Mouse (Mus musculus) megakaryocyte, adult 5-6 weeks (primary cell): Measurements from ENCODE around the gene Trim2. TPM values are rescaled to one million over a fixed set of nuclear protein-coding genes. Genes with fewer than 3 reads are reported as not detected.
A peak's percentile ranks its signal among the peaks of the same experiment; 100 is the strongest.

Experiments used
- ATAC-seq: 2 replicates; pipeline ENCODE4 v1.8.0; 2016; ENCODE audit warnings: mild to moderate bottlenecking, inconsistent platforms; ENCODE audit not compliant: poor library complexity, severe bottlenecking
- total RNA-seq, 2 experiments: library from RNA; stranded (forward) in 1 of 2; stranded (reverse) in 1 of 2; fragments of 153-499, 151-499 nt in 1 of 2; fragments of 221-1000, 200-1000 nt in 1 of 2; gene quantifications; 2 replicates each; pipeline versions ENCODE4 v1.2.3 to v1.2.4; 2015 to 2017

Gene Trim2
- total RNA-seq, 2 experiments from 2014 or later: 0.99 TPM; not detected in 1

DNA sequence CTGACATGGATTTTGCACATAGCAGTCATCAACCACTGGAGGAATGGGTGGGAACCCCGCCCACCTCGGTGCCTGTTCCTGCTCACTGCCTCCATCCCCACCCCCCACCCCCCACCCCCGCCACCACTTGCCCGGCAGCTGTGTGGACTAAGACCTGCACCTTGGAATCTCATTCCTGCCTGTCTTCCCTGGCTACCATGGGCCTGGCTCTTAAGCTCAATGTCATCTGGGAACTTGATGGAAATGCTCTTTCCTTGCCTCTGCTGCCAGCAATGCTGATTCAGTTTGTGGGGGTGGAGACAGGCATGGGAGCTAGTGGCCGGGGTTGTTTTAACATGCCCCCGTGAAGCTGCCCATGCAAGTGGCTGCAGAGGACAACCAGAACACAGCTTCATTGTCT lies 17.3 kb upstream of the Trim2 start:
- no peak for ATAC-seq

- no peak for ATAC-seq
Observed at GRCm38 (mm10) chr3:84319504-84319903, 12.8 kb upstream of the Trim2 start.

GRCm38 (mm10) chr3:84318865-84319264 lies 12.2 kb upstream of the Trim2 start:
- no peak for ATAC-seq

DNA sequence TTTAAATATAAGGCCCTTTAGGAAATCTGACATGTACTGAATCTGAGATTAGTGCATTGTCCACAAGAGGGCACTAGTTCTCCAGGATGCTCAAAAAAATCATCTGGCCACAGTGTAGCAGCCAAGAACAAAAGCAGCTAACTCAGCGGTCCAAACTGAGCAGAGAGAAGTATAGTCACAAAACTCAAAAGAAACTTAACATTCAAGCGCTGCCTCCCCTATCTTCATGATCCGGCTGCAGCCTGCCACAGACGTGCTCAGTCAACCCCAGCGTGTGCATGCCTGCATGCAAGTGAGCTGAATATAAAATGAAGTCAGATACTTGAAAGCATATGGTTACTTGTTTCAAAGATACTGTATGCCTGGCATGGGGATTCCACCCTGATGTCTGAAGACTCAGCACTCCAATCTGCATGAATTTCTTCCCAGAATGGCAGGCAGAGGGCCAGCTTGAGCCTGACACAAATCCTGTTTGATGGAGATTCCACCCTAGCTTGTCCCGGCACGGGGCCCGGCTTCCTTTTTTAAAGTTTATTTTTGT lies 8.0 kb upstream of the Trim2 start:
- peak; percentile 73 for ATAC-seq

- no peak for ATAC-seq
Observed at GRCm38 (mm10) chr3:84313801-84314541, 7.3 kb upstream of the Trim2 start.

DNA sequence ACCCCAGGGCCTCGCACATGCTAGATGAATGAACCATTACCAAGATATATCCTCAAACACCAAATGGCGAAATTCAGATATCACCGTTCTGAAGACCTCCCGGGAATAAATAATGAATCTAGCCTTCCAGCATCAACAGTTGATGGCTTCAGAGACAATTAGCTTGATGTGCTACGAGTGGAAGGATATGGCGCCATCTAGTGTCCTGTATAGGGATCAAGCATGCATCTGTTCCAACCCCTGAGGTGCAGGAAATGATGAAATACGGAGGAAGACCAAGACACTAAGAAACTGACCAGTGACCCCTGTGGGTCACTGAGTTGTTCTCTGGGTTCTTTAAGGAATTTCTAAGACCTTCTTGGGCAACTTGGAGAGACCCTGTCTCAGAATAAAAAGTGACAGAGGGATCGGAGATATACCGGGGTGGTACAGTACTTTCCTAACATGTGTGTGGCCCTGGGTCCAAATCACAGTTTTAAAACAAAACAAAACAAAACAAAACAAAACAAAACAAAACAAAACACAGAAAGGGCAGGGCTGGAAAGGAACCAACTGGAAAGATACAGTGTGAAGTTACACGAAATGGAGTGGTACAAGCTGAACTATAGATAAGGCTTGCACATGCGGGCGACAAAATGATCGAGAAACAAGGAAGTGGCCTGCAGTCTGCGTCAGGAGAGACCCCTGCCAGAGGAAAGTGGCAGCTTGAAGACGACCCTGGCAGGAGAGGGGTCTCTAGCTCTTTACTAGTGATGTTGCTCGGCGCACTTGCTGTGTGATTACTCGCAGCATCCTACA lies 6.5 kb upstream of the Trim2 start:
- ATAC-seq: peak; percentile 94

DNA sequence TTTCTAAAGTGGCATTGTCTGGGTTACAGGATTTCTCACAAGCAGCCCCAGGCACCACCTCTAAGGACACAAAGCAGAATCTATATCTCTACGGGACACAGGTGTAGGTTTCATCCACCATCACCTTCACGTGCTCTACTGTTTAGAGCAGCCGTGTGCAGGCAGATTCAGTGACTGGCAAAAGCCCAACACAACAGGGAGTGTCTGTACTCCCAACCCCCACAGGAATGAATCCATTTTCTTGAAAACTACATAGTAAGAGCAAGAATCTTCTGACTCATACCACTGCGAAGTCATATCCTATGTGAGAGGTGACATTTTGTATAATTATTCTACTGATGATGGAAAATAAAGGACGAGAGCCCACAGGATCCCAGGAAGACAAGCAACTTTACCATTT lies 5.6 kb upstream of the Trim2 start:
- ATAC-seq: no peak

- ATAC-seq: no peak
Observed at GRCm38 (mm10) chr3:84307516-84307915, 839 bp upstream of the Trim2 start.

DNA sequence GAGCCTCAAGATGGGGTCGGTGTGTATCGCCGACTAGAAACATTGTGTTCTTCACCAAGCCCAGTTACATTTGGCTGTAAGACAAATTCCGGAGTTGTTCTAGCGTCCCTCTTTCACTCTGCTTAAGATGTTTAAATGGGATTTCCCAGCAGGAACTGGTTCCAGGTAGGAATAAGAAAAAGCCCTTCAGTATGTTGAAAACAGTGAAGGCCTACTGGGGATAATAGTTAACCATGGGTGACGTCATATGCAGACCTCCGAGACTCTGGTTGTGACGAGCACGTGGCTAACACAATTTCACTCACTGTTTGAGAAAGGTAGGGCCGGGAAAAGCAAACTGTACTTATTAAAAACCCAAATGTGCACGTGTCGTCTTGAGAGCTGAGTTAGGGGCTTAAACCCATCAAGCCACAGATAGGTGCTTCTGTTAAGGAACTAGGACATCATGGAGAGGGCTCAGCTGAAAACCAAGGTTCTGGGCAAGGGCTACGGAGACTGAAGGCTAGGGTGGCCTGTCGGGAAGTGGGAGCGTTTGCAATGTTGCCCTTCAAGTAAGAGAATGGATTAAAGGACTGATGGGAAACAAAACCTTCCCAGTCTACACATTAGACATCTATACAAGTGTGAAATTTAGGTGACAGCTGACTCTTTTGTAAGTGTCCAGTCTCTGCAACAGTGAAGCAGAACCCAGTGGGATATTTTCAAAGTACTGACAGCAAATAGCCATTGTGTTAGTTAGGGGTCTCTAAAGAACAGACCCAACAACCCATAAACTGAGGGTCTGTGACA lies 761 bp downstream of the Trim2 start:
- ATAC-seq: no peak

GRCm38 (mm10) chr3:84305010-84305692 lies 1.5 kb downstream of the Trim2 start:
- ATAC-seq: peak; percentile 60

DNA sequence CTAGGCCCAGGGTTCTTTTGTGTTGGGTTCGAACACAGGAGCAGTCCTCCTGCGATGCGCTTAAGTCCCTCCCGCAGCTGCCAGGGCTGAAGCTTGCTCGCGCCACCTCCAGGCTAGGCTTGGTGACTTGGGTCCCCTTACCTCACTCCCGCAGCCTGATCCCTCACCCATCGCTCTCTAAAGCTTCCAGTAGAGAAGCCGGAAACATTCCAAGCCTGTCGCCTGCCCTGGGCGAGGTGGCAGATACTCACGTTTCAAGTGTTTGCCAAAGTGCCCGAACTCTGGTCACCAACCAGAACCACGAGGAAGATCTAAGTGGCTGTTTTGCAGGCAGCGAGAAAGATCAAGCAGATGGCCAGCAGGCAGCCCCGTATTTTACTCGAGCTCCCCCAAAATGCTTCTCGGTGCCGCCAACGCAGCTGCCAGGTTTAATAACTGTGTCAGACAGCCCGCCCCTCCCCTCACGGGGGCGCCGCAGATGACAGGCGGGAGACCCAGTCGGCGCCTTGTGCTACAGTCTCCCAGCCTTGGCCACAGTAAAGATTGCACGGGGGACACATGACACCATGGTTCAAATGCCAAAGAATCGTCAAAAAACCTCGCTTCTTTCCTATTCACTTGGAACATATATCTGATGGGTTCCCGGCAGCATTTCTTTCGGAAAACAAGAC lies 2.2 kb downstream of the Trim2 start:
- no peak for ATAC-seq

GRCm38 (mm10) chr3:84303395-84303949 lies 3.2 kb downstream of the Trim2 start:
- no peak for ATAC-seq

- no peak for ATAC-seq
Observed at GRCm38 (mm10) chr3:84302273-84302672, 4.4 kb downstream of the Trim2 start.

DNA sequence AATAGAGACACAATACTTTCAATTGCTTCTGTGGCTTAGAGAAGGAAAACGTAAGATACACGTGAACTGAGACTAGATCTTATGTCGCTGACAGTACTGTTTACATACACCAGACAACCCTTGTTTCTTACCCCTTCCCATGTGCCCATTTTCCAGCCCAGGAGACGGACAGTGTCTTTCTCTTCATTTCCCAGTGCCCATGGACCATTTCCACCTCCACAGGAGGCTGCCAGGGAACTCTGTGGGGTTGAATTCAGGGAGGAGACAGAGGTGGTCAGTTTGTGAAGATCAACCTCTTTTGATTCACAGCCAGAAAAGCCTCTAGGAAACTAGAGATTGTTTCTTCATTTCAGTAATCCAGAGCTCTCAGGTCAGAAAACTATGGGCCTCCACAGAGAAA lies 5.0 kb downstream of the Trim2 start:
- ATAC-seq: no peak

DNA sequence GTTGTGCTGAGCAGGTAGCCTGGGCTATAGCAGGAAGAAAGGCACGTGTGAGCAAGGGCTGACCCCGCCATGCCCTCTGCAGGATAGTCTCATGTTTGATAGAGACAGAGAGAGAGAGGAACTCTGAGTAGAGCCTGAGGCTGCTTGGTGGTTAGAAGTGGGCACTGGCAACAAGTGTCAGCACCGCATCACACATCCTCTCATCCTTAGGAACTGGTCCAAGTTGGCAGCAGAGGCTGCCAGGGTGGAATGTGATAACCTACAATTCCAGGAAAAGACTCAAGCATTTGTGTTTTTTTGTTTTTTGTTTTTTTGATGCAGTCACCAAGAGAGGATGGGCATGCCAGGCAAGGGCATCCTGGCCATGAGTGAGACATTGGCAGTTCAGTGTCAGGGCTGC lies 8.5 kb downstream of the Trim2 start:
- no peak for ATAC-seq

GRCm38 (mm10) chr3:84296676-84297075 lies 10.0 kb downstream of the Trim2 start:
- ATAC-seq: no peak

DNA sequence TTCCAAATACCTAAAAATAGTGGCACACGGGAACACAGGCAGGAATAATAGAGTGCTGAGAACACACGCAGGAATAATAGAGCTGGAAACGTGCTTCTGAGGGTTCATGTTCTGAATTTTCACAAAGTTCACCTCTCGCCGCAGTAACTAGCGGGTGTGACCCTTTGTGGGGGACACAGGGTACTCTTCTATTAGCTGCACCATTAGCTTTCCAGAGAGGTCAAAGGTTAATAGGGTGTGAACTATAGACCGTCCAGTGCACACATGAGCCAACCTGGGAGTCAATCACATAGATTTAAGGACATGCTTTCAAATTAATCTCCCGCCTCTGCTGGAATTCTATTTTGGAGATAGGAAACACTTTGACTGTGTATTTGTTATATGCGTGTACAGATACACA lies 11.9 kb downstream of the Trim2 start:
- no peak for ATAC-seq

GRCm38 (mm10) chr3:84293666-84294595 lies 12.7 kb downstream of the Trim2 start:
- ATAC-seq: no peak

DNA sequence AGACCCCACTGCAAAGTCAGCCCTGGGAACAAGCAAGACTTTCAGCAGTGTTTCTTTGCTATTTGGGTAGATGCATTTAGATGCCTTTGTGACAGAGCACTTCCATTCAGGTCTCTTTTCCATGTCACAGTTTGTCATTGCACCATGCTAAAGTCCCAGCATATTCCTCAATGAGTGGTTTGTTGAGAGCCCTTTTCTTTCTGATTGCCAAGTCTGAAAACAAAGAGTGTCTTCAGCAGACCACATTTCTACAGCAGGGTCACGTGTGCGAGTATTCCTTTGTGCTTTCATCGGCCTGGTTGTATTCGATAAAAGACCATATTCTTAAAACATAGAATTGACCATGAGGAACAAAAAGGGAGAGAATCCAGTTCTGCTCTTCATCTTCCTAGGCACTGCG lies 14.4 kb downstream of the Trim2 start:
- no peak for ATAC-seq
